Mouse (Mus musculus): Measurements from ENCODE around the gene Epb42. TPM values are rescaled to one million over a fixed set of nuclear protein-coding genes. Genes with fewer than 3 reads are reported as not detected.
"Not testable (repeated sequence)": the region's sequence is repeated elsewhere in the genome, so short reads cannot be mapped to it uniquely, and the experiment has no call there.

The Epb42 gene
- total RNA-seq (2021): not detected

GRCm38 (mm10) chr2:121036733-121037341, at the start of gene Epb42:
Epb42 (minus strand) TSS chr2:121037072.
- no peak for DNase-seq

DNA sequence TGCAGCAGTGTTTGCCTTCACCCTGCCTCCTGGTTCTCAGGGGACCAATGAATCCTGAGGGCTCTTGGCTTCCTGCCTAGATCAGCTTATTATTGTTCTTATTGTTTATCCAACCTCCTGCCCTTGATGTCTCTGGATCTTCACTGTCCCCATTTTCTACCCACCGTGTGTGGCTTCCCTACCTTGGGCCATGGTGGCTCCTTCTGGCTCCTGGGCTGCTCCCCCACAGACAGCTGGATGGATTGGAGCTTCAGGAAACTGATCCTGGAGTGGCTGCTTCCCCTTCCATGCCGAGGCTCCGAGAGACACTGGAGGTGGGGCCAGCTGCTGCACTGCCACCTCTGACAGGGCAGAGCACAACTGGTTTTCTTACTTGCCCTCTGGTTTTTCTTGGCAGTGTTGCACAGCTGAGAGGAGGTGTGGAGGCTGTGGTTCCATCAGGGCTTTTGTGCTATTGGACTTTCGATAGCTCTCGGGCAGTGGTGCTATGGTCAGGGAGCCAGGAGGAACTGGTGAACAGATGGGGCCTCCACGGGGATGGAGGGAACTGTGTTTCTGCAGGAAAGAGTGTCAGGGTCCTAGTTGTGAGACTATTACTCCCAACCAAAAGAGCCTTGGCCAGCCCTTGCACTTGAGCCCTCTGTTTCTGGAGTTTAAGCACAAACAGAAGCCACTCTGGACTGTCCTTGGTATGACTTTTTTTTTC, 48.8 kb upstream of the Epb42 start, which contains the start of gene Tgm5:
Tgm5 (minus strand) TSS at position 362 of the 706 bp plus-strand sequence.
- DNase-seq: no peak

GRCm38 (mm10) chr2:121082626-121083025, 45.8 kb upstream of the Epb42 start:
- no peak for DNase-seq

DNA sequence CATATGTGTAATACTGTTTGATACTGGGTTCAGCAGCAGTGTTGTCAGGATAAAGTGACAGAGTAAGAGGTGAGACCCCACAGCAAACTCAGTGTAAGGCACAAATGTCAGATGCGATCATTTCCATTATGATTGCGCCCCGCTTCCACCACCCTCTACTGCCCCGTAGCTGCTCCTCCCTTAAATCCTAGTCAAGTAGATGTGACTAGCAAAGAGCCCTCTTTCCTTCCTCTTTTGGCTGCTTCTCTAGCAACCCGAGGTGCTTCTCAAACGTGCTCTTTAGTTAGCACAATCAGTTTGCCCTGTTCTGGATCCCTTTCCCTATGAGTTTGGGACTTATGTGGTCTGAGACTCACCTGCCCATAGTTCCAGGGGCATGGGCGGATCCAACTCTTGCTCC, 37.9 kb upstream of the Epb42 start:
- DNase-seq: no peak

- no peak for DNase-seq
These were observed 35.0 kb upstream of the Epb42 start for GRCm38 (mm10) chr2:121071871-121072270.

DNA sequence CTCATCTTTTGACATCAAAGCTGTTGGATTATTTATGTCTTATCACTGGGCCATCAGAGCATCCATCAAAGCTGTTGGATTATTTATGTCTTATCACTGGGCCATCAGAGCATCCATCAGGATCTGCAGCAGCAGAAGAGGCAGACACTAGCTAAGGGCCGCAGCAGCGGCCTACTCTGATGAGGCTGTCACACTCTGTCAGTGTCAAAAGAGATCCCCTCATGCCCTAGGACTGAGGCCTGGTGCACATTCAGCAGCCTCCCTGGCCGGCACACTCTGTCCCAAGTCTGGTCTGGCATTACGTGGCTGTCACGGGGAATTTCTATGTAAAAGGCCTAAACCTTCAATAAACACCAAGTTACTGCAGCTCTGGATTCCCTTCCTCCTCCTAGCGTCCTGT, 32.6 kb upstream of the Epb42 start:
- no peak for DNase-seq

GRCm38 (mm10) chr2:121067116-121067515, 30.2 kb upstream of the Epb42 start:
- no peak for DNase-seq

- no peak for DNase-seq
These were observed 24.4 kb upstream of the Epb42 start for GRCm38 (mm10) chr2:121061315-121061714.

DNA sequence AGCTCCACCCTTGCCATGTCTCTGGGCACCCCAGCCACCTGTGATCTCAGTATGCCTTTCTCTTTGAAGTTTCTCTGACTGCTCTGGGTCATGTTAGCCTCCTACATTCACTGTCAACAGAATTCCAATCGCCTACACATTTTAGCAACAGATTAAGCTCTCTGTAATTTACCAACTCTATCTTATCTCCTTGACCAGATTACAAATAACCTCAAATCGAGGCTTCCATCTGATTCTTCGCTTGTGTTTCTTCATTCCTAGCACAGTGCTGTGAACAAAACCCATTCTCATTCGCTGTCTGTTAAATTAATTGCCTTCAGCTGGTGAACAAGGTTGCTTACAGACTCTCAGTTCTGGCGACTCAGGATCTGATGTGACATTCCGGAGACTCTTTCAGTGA, 21.1 kb upstream of the Epb42 start:
- no peak for DNase-seq

DNA sequence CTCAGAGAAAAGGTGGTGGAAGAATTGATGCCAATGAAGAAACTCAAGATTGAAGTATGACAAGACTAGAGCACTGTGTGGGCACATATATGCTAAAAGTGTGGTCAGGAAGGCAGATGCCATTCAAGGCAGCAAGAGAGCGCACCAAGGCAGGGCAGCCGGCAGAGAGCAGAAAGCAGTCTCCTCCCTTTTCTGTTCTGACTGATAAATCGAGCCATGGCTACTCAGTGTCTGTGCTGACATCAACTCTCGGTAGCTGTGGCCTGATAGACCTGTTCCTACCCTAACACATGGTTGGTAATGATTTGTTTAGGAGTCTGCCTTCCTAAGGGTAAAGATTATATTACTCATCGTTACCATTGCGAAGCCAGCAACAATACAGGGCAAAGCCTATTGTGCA, 19.0 kb upstream of the Epb42 start:
- DNase-seq: no peak

- no peak for DNase-seq
These were observed 17.2 kb upstream of the Epb42 start for GRCm38 (mm10) chr2:121054060-121054459.

DNA sequence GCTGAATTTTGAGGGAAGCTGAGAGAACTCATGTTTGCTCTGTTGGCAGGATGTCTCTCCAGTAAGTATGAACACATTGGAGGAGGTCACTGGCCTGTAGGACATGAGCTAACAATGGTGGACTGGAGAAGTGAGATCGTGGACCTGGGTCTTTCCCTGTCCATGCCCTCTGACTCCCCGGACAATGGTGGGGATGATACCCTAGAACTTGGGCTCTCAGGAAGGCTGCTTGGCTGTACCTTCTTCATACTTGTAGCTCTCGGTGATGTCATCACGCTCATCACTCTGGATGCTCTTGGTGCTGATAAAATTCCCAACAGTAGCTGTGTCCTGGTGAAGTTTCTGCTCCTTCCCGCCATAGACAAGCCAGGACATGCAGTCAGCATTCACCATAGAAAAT, 15.3 kb upstream of the Epb42 start:
- no peak for DNase-seq

- no peak for DNase-seq
These were observed 8.8 kb upstream of the Epb42 start for GRCm38 (mm10) chr2:121045653-121046052.

GRCm38 (mm10) chr2:121041098-121041497, 4.2 kb upstream of the Epb42 start:
- peak; percentile 15 to 16 for DNase-seq

- no peak for DNase-seq
These were observed 2.5 kb upstream of the Epb42 start for GRCm38 (mm10) chr2:121039382-121039781.

GRCm38 (mm10) chr2:121038851-121039250, 2.0 kb upstream of the Epb42 start:
- not testable (repeated sequence) for DNase-seq

DNA sequence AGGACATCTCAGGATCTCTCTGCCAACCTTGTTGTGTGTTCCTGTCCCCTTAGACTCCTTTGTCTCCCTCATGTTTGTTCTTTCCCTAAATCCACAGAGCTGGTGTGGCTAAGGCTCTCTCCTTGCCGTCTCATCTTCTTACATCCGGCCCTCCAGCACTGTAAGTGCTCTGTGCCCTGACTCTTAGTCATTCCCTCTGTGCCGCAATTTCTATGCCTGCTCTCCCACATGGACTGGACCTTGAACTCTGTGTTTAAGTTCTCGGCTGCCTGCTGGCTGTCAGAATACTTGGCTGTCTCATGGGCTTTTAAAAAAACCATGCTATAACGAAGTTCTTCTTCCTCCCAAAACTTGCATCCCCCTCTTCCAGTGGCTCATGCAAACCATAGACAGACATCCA, 14.0 kb downstream of the Epb42 start:
- no peak for DNase-seq

DNA sequence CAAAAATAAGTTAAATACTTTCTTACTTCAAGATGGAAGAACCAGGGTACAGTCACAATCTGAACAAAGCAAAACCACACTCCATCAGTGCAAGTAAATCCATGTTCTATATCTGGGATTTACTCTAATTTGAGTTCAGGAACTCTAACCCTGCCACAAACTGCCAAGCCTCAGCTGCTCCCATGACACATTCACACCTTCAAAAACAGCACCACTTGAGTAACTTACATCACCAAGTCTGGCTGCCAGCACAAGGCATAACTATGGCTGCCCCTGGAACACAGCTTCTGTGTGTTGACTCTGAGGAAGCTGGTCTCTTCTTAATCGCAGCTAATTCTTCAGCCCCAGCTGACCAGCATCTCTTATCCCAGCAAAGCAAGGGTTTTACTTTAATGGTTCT, 19.7 kb downstream of the Epb42 start:
- DNase-seq: no peak

- no peak for DNase-seq
These were observed 20.6 kb downstream of the Epb42 start for GRCm38 (mm10) chr2:121016226-121016625.

GRCm38 (mm10) chr2:121015507-121015906, 21.4 kb downstream of the Epb42 start:
- DNase-seq: no peak

GRCm38 (mm10) chr2:121012676-121013075, 24.2 kb downstream of the Epb42 start:
- no peak for DNase-seq

DNA sequence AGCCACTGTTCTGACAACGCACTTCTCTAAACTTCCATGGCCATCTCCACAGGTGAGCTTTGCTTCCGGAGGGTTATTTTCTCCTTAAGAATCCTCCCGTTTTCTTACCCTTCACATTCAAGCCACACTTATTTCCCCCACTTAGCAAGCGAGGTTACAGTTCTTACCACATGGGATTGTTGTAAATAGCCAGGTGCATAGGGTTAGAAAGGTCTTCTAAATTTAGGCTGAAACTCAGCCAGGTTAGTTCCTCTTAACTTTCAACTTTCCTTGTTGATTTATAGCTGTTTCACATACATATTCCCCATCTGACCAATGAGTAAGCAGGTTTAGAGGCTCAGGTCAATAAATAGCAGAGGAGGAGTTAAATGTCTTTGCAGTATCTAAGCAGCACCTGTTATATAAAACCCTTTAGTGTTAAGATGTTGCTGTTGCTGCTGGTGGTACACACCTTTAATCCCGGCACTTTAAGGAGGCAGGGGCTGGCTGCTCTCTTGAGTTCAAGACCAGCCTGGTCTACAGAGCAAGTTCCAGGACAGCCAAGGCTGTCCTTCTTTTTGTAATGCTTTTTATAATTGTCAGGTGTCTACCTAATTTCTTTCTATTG, 27.7 kb downstream of the Epb42 start:
- no peak for DNase-seq

DNA sequence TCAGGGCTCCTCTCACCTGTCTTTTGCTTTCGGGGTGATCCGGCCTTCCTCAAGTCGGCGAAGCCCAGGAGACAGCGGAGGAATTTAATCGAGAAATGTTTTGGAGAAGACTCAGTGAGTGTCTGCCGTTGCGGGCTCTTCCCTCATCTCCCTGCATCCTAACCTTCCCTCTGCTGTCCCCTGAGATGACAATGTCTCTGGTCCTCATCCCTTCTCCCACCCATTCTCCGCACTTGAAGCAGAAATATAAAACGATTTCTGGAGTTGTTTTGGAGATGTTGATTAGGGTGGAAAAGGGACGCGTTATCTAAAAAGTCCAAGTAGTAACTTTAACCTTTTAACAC, 28.2 kb downstream of the Epb42 start:
- no peak for DNase-seq

Data from layer of hippocampus, postnatal 36 days (tissue).